Mouse (Mus musculus): ENCODE data around the gene Bckdha.

DNA sequence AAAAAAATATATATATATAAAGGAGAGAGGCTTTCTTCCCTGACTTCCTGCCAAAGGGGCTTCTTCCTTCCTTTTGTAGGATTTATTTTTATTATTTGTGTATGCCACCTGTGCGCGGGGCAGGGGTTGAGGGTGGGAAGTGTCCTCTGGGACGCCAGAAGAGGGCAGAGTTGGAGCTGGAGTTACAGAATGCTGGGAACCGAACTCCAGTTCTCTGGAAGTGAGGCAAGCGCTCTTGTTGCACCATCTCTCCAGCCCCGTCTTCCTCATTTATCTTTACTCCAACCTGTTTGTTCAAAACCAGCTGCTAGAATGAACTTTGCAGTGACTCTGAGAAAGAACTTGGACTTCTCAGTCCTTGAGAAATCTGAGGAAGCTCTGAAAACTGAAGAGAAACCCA, 21.2 kb upstream of the Bckdha start:
- no peak for TF ChIP-seq CHD2 (IDR thresholded peaks at IDR 0.05; ENCODE audit: low read depth, low read length)
- TF ChIP-seq MAFK (IDR thresholded peaks at IDR 0.05; ENCODE audit: insufficient read depth, low read depth, low read length): no peak
- TF ChIP-seq ZNF384 (IDR thresholded peaks at IDR 0.05; ENCODE audit: low read depth, low read length): no peak
- TF ChIP-seq ZC3H11A (IDR thresholded peaks at IDR 0.05; ENCODE audit: borderline replicate concordance, low read depth, low read length): no peak
